Mouse (Mus musculus) lung, adult 2 months (tissue): ENCODE data around the gene BC048562. TPM values are rescaled to one million over a fixed set of nuclear protein-coding genes. Genes with fewer than 3 reads are reported as not detected.

Source experiments
- DNase-seq: peaks from one replicate; pipeline ENCODE4 v3.0.0; 2022
- H3K4me1 ChIP-seq: fragments of 200-500 bp; 2 replicates; pipeline ENCODE4 v1.6.1; 2011; ENCODE audit warnings: low read length; ENCODE audit not compliant: control insufficient read depth, insufficient read depth
- H3K4me3 ChIP-seq: fragments of 200-500 bp; replicated peaks from 2 replicates; pipeline ENCODE3; 2011; ENCODE audit warnings: low read depth, mild to moderate bottlenecking, control low read depth, low read length; ENCODE audit errors: extremely low read depth
- CTCF ChIP-seq: fragments of 200-500 bp; IDR thresholded peaks from 2 replicates; pipeline ENCODE4 v1.5.1; 2011; ENCODE audit warnings: mild to moderate bottlenecking, low read length, control low read depth; ENCODE audit not compliant: insufficient read depth
- POLR2A ChIP-seq: fragments of 200-500 bp; IDR thresholded peaks from 2 replicates; pipeline ENCODE4 v1.6.1; 2011; ENCODE audit warnings: low read depth, mild to moderate bottlenecking, control low read depth, low read length, borderline replicate concordance; ENCODE audit errors: extremely low read depth
- WGBS: fragments of 180-500 bp; shearing (Covaris S2); methylation state at CpG from one replicate; pipeline ENCODE4 v1.1.7; 2018; 5-methylcytosine and 5-hydroxymethylcytosine counted together
- polyA plus RNA-seq: library from polyadenylated mRNA; depleted of rRNA; stranded (reverse); fragments of >200 nt; gene quantifications from 2 replicates; pipeline ENCODE4 v1.2.3, GENCODE M21; 2012; rRNA removed

BC048562 gene
- polyA plus RNA-seq, result not detected in 2 replicates

DNA sequence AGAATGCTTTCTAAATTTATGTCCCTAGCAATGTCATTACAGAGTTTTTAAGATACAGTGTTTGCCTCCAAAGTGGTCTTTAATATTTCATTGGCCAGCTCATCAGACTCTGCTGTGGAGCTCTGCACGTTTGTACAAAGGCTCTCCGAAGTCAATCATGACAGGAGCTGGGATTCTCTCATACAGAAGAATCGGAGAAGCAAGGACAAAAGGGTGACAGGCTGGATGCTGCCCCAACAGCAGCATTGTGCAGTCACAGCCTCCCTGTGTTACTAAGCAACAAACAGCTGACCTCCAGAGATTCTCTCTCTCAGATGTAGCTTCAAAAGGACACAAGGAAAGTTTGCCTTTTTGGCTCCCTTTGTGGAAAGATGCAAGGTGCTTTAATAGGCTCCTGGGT is at the start of gene BC048562:
Gene BC048562, plus strand, starts transcription at position 301 of the 400 bp plus-strand sequence.
- 77% methylated on average over 3 of the region's 3 CpGs for WGBS
- Histone ChIP-seq H3K4me1 (peaks cover 3% of the 10 kb centered on the region; the same call in 1 of the 2 replicates), H3K4me3 (no peak within 1 kb of the TSS)
- no peak for DNase-seq
- TF ChIP-seq POLR2A, result no peak
- TF ChIP-seq CTCF, result no peak

DNA sequence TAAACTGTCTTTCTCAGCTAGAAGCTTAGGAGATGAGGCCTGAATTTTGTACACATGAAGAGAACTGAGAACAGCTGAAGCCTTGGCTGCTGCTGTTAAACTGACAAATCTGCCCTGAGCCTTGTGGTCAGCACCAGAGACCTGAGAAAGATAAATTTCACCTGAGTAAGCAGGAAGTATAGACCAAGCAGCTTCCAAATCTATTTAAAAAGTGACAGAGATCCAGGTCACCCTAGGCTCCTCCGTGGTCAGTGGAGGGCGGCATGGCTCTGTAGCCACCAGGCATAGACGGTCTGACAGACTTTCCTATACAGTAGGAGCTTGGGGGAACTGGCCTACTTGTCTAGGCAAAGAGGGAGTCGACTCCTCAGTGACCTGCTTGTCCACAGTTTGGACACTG is 49.5 kb upstream of the BC048562 start:
- DNase-seq, result no peak
- WGBS, result 83% methylated on average over 4 of the region's 4 CpGs
- Histone ChIP-seq H3K4me3 (no peak overlapping the region), H3K4me1 (no peaks in the 10 kb centered on the region)
- TF ChIP-seq POLR2A (no peak), CTCF (no peak)

DNA sequence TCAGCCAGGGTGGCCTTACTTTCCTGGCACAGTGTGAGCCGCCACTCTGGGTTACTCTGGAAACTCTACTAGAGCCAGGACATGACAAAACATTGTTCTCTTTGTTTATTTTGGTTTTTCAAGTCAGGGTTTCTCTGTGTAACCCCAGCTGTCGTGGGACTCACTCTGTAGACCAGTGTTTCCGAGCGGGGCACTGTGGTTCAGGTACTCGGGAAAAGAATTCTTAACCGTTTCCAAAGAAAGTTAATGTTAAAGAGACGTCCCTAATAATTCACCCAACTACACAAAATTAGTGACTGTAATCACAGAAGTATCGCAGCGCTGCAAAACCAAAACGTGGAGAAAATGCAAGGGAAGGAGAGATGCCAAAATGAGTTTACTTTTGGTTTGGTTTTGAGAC is 47.7 kb upstream of the BC048562 start:
- Histone ChIP-seq H3K4me1 (no peaks in the 10 kb centered on the region), H3K4me3 (no peak overlapping the region)
- no peak for DNase-seq
- no peak for TF ChIP-seq POLR2A
- TF ChIP-seq CTCF, result no peak
- WGBS, result 74% methylated on average over 10 of the region's 10 CpGs

DNA sequence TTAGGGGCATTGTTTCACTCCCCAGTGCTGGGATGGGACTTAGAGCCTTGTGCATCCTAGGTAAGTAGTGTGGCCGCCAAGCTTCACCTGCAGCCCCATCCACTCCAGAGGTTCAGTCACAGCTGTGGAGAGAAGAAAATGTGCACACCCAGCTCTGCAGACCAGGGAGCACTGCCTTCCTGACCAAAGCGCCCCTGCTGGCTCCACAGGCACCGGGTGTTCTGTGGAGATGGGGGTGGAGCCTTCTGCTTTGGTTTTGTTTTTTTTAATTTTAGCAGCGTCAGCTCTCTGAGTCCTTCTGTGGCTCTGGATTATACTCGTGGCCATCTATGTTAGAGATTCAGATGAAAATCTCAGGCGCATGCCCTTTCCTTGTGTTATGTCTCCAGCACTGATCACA is 47.1 kb upstream of the BC048562 start:
- Histone ChIP-seq H3K4me3 (no peak overlapping the region), H3K4me1 (no peaks in the 10 kb centered on the region)
- TF ChIP-seq POLR2A (no peak), CTCF (no peak)
- 55% methylated on average over 6 of the region's 6 CpGs for WGBS
- DNase-seq, result no peak

DNA sequence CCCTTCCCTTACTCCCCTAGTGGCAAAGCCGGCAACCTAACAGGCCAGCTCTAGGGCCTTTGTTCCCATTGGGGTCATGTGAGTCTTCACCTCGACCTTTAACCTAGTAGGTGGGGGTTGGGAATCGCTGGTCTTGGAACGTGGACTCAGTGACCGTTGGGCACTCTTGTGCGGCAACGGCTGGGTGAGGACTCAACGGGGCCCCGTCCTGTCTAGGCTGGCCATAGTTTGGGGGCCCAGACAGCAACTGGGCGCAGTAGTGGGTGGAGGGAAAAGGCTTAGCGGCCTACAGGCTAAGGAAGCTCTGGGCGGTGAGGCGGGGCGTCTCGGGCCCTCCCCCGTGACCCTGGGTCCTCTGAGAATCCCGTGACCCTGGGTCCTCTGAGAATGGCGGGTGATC is 43.6 kb upstream of the BC048562 start, which contains the start of gene 1700102P08Rik:
Gene 1700102P08Rik, plus strand, starts transcription at position 130 of the 400 bp plus-strand sequence.
- 74% methylated on average over 18 of the region's 18 CpGs for WGBS
- TF ChIP-seq CTCF, result no peak
- no peak for TF ChIP-seq POLR2A
- DNase-seq, result no peak

DNA sequence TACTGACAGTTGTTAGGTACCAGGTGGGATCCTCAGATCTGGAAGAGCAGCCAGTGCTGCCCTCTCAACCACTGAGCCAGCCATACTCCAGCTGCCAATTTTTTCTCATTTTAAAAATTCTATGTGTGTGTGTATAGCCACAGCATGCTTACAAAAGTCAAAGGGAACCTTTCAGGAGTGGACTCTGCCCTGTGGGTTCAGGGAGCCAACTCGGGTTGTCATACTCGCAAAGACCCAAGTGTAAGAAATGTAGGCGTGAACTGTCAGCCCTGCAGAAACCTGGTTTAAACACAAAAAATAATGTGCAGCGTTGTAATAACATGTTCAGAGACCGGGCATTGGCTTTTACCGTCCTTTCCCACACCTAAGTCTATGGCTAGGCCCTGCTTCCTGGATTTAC is 42.1 kb upstream of the BC048562 start:
- DNase-seq, result no peak
- TF ChIP-seq POLR2A (no peak), CTCF (no peak)
- 95% methylated on average over 6 of the region's 6 CpGs for WGBS
- no peak overlapping the region for H3K4me3 ChIP-seq
- H3K4me1 ChIP-seq, result no peaks in the 10 kb centered on the region

More for the DNA sequence above, 43.6 kb upstream of the BC048562 start, which contains the start of gene 1700102P08Rik:
- Histone ChIP-seq H3K4me1 (no peaks in the 10 kb centered on the region), H3K4me3 (no peak within 1 kb of the TSS)

DNA sequence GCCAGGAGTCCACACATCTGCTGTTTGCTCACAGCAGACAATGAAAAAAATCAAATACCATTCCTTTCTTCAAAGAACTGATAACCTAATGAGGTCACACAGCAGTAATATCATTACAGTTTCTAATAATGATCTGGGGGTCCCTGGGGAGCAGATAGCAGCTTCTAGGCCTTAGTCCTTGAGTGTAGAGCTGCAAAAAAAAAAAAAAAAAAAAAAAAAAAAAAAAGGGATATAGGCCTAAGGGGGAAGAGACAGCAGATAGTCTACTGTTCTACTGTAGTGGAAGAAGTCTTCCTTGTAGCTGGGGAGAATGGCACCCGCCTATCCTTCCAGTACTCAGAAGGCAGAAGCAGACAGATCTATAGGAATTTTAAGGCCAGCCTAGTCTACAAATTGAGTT is 40.9 kb upstream of the BC048562 start:
- no peak overlapping the region for H3K4me3 ChIP-seq
- WGBS, result 100% methylated on average over 1 of the region's 1 CpGs
- no peak for TF ChIP-seq CTCF
- DNase-seq, result no peak
- no peaks in the 10 kb centered on the region for H3K4me1 ChIP-seq

DNA sequence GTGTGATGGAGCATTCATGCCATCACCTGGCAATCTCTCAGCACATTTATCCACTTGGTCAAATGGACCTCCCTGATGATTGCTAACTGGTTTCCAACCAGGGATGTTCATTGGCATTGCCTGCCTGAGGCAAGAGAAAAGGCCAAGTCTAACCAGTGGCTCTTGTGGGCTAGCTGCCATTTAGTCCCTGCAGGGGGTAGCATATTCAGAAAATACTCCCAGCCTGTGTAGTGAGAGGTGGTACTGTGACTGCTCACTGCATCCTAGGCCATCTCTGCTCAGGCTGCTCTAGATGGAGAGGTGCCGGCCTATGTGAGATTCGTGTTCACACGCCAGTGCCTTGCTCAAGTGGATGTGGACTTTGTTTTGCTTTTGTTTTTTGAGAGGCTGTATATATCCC is 38.0 kb upstream of the BC048562 start:
- WGBS, result 91% methylated on average over 3 of the region's 3 CpGs
- no peak for TF ChIP-seq POLR2A
- TF ChIP-seq CTCF, result no peak
- no peaks in the 10 kb centered on the region for H3K4me1 ChIP-seq

DNA sequence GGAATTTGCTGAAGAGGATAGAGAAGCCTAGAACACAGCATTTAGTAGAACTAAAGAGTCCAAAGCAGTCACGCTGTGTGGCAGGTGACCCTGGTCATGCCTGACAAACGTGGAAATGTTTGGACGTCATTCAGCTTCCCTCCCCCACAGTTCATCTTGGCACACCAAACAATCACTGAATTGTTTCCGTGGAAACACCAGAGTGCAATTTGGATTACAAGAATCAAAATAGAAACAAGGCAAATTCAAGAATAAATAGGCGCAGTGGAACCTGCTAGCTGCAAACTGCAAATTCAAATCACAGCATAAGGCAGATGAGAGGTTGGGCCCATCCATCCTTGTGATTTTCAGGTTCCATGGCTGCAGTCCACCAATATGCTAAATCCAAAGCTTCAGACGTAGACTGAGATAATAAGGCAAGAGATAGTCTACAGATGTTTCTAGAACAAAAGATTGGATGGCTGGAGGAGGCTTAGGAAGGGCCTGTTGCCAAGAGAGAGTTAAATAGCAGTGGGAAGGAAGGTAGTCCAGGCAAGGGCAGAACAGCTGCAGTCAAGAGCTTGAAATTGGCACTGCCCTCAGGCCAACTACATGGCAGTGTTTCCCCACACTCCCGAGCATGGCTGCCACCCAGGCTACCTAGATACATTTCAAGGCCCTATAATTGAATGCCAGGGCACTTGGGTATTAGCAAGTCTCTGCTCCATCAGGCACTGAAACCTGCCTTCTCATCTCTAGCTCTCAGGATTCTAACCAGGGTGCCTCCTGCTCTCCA is 34.9 kb upstream of the BC048562 start:
- WGBS, result 42% methylated on average over 7 of the region's 7 CpGs
- no peak for DNase-seq
- TF ChIP-seq POLR2A (no peak), CTCF (no peak)
- no peak overlapping the region for H3K4me3 ChIP-seq
- no peaks in the 10 kb centered on the region for H3K4me1 ChIP-seq

More for the DNA sequence above, 38.0 kb upstream of the BC048562 start:
- no peak overlapping the region for H3K4me3 ChIP-seq
- DNase-seq, result no peak

DNA sequence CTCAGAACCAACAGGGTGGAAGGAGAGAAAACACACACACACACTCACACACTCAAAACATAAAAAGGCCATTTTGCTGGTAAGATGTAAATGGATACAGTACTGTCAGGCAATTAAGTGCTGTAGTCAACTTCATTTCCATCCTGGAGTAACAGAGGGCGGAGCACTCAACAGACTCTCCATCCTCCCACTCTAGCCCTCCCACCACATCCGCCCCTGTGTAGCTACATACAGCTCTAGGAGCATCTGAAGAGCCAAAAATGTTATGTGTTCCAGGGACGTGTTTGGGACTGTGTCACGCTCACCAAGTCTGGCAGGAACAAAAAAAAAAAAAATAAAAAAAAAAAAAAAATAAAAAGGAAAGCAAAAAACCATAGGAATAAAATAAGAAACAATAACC is 33.2 kb upstream of the BC048562 start:
- Histone ChIP-seq H3K4me1 (no peaks in the 10 kb centered on the region), H3K4me3 (no peak overlapping the region)
- no peak for TF ChIP-seq CTCF
- 69% methylated on average over 4 of the region's 4 CpGs for WGBS
- DNase-seq, result no peak
